Mouse (Mus musculus): ENCODE results near the gene Samd4. TPM values are rescaled to one million over a fixed set of nuclear protein-coding genes. Genes with fewer than 3 reads are reported as not detected.

Samd4 gene
- polyA plus RNA-seq, 1 experiment from 2014 or later, result 4.5 TPM

- peaks cover 11% of the 10 kb centered on the region for H3K4me1 ChIP-seq (replicated peaks)
- H3K36me3 ChIP-seq, result no peaks in the 10 kb centered on the region
- H3K27ac ChIP-seq, result no peak overlapping the region
- DNase-seq (ENCODE audit: low spot score), result no peak
- no peaks in the 10 kb centered on the region for H3K27me3 ChIP-seq (ENCODE audit: insufficient read depth, poor library complexity, severe bottlenecking)
- no peak overlapping the region for H3K4me3 ChIP-seq
- H3K9me3 ChIP-seq, result no peaks in the 10 kb centered on the region
- 70% methylated on average over 2 of the region's 2 CpGs for WGBS
These were observed 148.9 kb downstream of the Samd4 start for GRCm38 (mm10) chr14:47031542-47031941.

- Histone ChIP-seq H3K36me3 (no peaks in the 10 kb centered on the region), H3K27ac (no peak overlapping the region), H3K27me3 (ENCODE audit: insufficient read depth, poor library complexity, severe bottlenecking) (no peaks in the 10 kb centered on the region), H3K9me3 (no peaks in the 10 kb centered on the region), H3K4me3 (no peak overlapping the region), H3K4me1 (replicated peaks) (peaks cover 11% of the 10 kb centered on the region)
- 25% methylated on average over 4 of the region's 4 CpGs for WGBS
- peak; percentile 20 for DNase-seq (ENCODE audit: low spot score)
These were observed 149.5 kb downstream of the Samd4 start for GRCm38 (mm10) chr14:47032140-47032539.

- H3K36me3 ChIP-seq, result no peaks in the 10 kb centered on the region
- no peaks in the 10 kb centered on the region for H3K9me3 ChIP-seq
- no peak overlapping the region for H3K27ac ChIP-seq
- H3K4me3 ChIP-seq, result no peak overlapping the region
- 90% methylated on average over 5 of the region's 5 CpGs for WGBS
- H3K4me1 ChIP-seq (replicated peaks), result peaks cover 11% of the 10 kb centered on the region
- no peaks in the 10 kb centered on the region for H3K27me3 ChIP-seq (ENCODE audit: insufficient read depth, poor library complexity, severe bottlenecking)
- no peak for DNase-seq (ENCODE audit: low spot score)
These were observed 150.8 kb downstream of the Samd4 start for GRCm38 (mm10) chr14:47033423-47033822.

DNA sequence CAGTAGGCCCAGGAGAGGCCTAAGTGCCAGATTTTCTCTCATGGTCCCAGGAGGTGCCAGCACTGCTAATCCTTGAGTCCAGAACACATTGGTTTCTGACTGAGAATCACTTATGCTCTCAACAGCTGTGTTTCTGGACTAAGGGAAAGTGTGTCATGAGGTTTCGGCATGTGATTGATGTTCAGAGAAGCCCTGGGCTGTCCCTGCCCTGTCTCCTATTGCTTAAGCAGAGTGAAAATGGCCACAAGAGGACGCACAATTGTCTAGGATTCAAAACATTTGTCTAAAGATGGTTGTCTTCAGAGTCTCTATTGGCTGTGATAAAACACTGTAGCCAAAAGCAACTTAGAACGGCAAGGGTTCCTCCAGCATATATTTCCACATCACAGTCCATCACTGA is 159.0 kb downstream of the Samd4 start:
- WGBS, result 88% methylated on average over 3 of the region's 3 CpGs

GRCm38 (mm10) chr14:47049051-47049450 is 166.4 kb downstream of the Samd4 start:
- Histone ChIP-seq H3K27me3 (ENCODE audit: insufficient read depth, poor library complexity, severe bottlenecking) (no peaks in the 10 kb centered on the region), H3K9me3 (no peaks in the 10 kb centered on the region), H3K4me3 (no peak overlapping the region), H3K36me3 (no peaks in the 10 kb centered on the region), H3K27ac (no peak overlapping the region), H3K4me1 (replicated peaks) (no peaks in the 10 kb centered on the region)
- DNase-seq (ENCODE audit: low spot score), result no peak
- WGBS, result 93% methylated on average over 6 of the region's 6 CpGs

More for the DNA sequence above, 159.0 kb downstream of the Samd4 start:
- H3K9me3 ChIP-seq, result no peaks in the 10 kb centered on the region
- H3K4me3 ChIP-seq, result no peak overlapping the region
- no peaks in the 10 kb centered on the region for H3K4me1 ChIP-seq (replicated peaks)
- H3K27me3 ChIP-seq (ENCODE audit: insufficient read depth, poor library complexity, severe bottlenecking), result no peaks in the 10 kb centered on the region
- DNase-seq (ENCODE audit: low spot score), result no peak
- H3K27ac ChIP-seq, result no peak overlapping the region
- H3K36me3 ChIP-seq, result no peaks in the 10 kb centered on the region

DNA sequence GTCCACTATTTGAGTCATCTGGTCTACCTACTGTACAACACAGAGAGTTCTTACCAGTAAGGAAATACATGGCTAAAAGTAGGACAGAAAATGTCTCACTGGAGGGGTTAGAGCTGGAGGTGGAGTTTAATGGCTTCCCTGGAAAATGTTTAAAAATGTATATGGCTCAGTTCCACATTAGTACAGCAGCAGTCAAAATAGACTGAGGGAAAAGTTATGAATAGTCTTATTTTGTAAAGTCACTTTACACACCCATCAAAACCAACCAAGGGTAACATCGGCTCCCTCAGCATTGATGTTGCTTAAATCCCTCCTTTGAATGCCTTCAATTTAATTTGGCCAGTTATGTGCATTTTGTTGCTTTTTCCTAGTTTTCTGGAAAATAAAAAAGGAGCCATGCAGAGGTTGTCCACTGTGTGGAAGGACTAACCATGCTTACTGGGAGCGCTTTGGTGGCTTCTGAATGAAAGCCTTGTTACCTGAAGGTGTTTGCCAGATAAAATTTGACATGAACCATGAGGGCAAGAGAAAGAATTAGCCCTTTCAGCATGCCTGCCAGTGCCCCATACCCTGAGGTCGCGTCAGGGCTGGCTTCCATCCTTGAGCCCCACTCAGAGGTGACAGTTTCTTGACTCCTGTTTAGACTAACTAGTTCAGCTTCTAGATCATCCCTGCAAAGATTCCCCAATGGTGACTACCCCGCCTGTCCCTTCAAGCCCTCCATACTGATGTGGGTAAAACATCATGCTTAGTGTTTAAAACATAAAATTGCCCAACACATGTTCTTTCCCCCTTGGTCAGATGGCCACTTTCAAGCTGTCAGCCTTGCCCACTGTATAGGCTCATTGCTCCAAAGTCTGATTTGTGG is 169.3 kb downstream of the Samd4 start:
- H3K27ac ChIP-seq, result no peak overlapping the region
- H3K27me3 ChIP-seq (ENCODE audit: insufficient read depth, poor library complexity, severe bottlenecking), result no peaks in the 10 kb centered on the region
- H3K4me1 ChIP-seq (replicated peaks), result no peaks in the 10 kb centered on the region
- no peaks in the 10 kb centered on the region for H3K9me3 ChIP-seq
- WGBS, result 84% methylated on average over 5 of the region's 5 CpGs
- DNase-seq (ENCODE audit: low spot score), result no peak
- no peaks in the 10 kb centered on the region for H3K36me3 ChIP-seq
- no peak overlapping the region for H3K4me3 ChIP-seq

DNA sequence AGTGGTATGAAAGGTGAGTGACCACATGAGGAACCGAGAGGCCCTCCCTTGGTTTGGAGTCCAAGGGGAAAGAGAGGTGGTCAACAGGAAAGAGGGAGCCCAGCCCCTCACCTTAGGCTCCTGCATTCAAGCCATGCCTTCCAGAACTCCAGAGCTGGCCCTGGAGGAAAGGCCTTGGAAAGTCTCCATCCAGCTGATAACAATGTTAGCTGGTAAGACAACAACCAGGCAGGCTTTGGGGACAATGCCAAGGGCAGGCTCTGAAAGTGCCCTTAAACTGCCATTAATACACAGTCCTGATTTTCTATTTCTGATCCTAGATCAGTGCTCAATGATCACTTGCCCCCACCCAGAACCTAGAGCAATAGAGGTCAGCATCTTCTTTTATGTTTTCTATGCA is 170.4 kb downstream of the Samd4 start:
- 97% methylated on average over 1 of the region's 1 CpGs for WGBS
- H3K4me3 ChIP-seq, result no peak overlapping the region

GRCm38 (mm10) chr14:47053824-47054223 is 171.2 kb downstream of the Samd4 start:
- Histone ChIP-seq H3K36me3 (no peaks in the 10 kb centered on the region), H3K4me1 (replicated peaks) (no peaks in the 10 kb centered on the region), H3K4me3 (no peak overlapping the region), H3K27ac (no peak overlapping the region), H3K9me3 (no peaks in the 10 kb centered on the region), H3K27me3 (ENCODE audit: insufficient read depth, poor library complexity, severe bottlenecking) (no peaks in the 10 kb centered on the region)
- no peak for DNase-seq (ENCODE audit: low spot score)
- WGBS, result 91% methylated on average over 5 of the region's 5 CpGs

More for the DNA sequence above, 170.4 kb downstream of the Samd4 start:
- no peaks in the 10 kb centered on the region for H3K9me3 ChIP-seq
- DNase-seq (ENCODE audit: low spot score), result no peak
- no peaks in the 10 kb centered on the region for H3K27me3 ChIP-seq (ENCODE audit: insufficient read depth, poor library complexity, severe bottlenecking)
- H3K27ac ChIP-seq, result no peak overlapping the region
- no peaks in the 10 kb centered on the region for H3K36me3 ChIP-seq
- no peaks in the 10 kb centered on the region for H3K4me1 ChIP-seq (replicated peaks)

- DNase-seq (ENCODE audit: low spot score), result no peak
- H3K27me3 ChIP-seq (ENCODE audit: insufficient read depth, poor library complexity, severe bottlenecking), result no peaks in the 10 kb centered on the region
- no peaks in the 10 kb centered on the region for H3K36me3 ChIP-seq
- no peaks in the 10 kb centered on the region for H3K4me1 ChIP-seq (replicated peaks)
- 91% methylated on average over 2 of the region's 2 CpGs for WGBS
- no peak overlapping the region for H3K4me3 ChIP-seq
- H3K27ac ChIP-seq, result no peak overlapping the region
- no peaks in the 10 kb centered on the region for H3K9me3 ChIP-seq
These were observed 176.3 kb downstream of the Samd4 start for GRCm38 (mm10) chr14:47058969-47059368.

GRCm38 (mm10) chr14:47065067-47065466 is 182.4 kb downstream of the Samd4 start:
- Histone ChIP-seq H3K9me3 (no peaks in the 10 kb centered on the region), H3K4me1 (replicated peaks) (peaks cover 11% of the 10 kb centered on the region; the same call in 1 of the 2 replicates), H3K4me3 (no peak overlapping the region), H3K27ac (no peak overlapping the region), H3K27me3 (ENCODE audit: insufficient read depth, poor library complexity, severe bottlenecking) (no peaks in the 10 kb centered on the region), H3K36me3 (no peaks in the 10 kb centered on the region; the same call in 1 of the 2 replicates)
- 64% methylated on average over 5 of the region's 5 CpGs for WGBS
- DNase-seq (ENCODE audit: low spot score), result no peak

- Histone ChIP-seq H3K4me1 (replicated peaks) (peaks cover 11% of the 10 kb centered on the region; the same call in 1 of the 2 replicates), H3K36me3 (no peaks in the 10 kb centered on the region; the same call in 1 of the 2 replicates), H3K27ac (no peak overlapping the region), H3K4me3 (no peak overlapping the region), H3K27me3 (ENCODE audit: insufficient read depth, poor library complexity, severe bottlenecking) (no peaks in the 10 kb centered on the region), H3K9me3 (no peaks in the 10 kb centered on the region)
- WGBS, result 83% methylated on average over 5 of the region's 5 CpGs
- no peak for DNase-seq (ENCODE audit: low spot score)
These were observed 184.2 kb downstream of the Samd4 start for GRCm38 (mm10) chr14:47066901-47067300.

GRCm38 (mm10) chr14:47074045-47074666 is 191.5 kb downstream of the Samd4 start:
- Histone ChIP-seq H3K36me3 (peaks cover 5% of the 10 kb centered on the region; the same call in 1 of the 2 replicates), H3K27me3 (ENCODE audit: insufficient read depth, poor library complexity, severe bottlenecking) (no peaks in the 10 kb centered on the region), H3K27ac (no peak overlapping the region), H3K4me1 (replicated peaks) (peaks cover 9% of the 10 kb centered on the region; the same call in 1 of the 2 replicates), H3K4me3 (no peak overlapping the region), H3K9me3 (no peaks in the 10 kb centered on the region)
- WGBS, result 56% methylated on average over 18 of the region's 18 CpGs
- peak; percentile 27 for DNase-seq (ENCODE audit: low spot score)

All from hindbrain, embryonic 10.5 days (tissue).